Mouse (Mus musculus): Measurements from ENCODE around the gene Tgfb2.

- TF ChIP-seq CTCF (IDR thresholded peaks at IDR 0.05; ENCODE audit: low read depth, low read length): no peak
- no peak for TF ChIP-seq GATA1 (IDR thresholded peaks at IDR 0.05; ENCODE audit: borderline replicate concordance, low read length)
- no peak for TF ChIP-seq TAL1 (conservative IDR thresholded peaks at IDR 0.05; ENCODE audit: low read depth, low read length)
- no peak for TF ChIP-seq GATA2 (IDR thresholded peaks at IDR 0.05; ENCODE audit: borderline replicate concordance, low read depth, low read length)
Measured at GRCm38 (mm10) chr1:186674621-186675020, 31.2 kb downstream of the Tgfb2 start.
